Mouse (Mus musculus) heart, embryonic 16.5 days (tissue): ENCODE data around the gene Col4a3bp. TPM values are rescaled to one million over a fixed set of nuclear protein-coding genes. Genes with fewer than 3 reads are reported as not detected.

Experiments used
- ATAC-seq: fragments of 200-750 bp; cut with Nextera tagmentation; replicated peaks from 2 replicates; pipeline ENCODE4 v1.8.0; 2017; ENCODE audit warnings: moderate number of reproducible peaks; ENCODE audit not compliant: insufficient read depth, low FRiP score; ENCODE audit errors: extremely low read depth
- H3K27ac ChIP-seq: fragments of 300-500 bp; sonication (generic); 2 replicates; pipeline ENCODE4 v1.5.1; 2014; ENCODE audit warnings: mild to moderate bottlenecking, low read length, control low read depth, moderate library complexity
- H3K27me3 ChIP-seq: fragments of 300-500 bp; sonication (generic); 2 replicates; pipeline ENCODE4 v1.6.1; 2014; ENCODE audit warnings: low read length, mixed read lengths; ENCODE audit not compliant: control insufficient read depth, insufficient read depth
- H3K36me3 ChIP-seq: fragments of 300-500 bp; sonication (generic); 2 replicates; pipeline ENCODE4 v1.6.1; 2014; ENCODE audit not compliant: control insufficient read depth, insufficient read depth
- H3K4me1 ChIP-seq: fragments of 300-500 bp; sonication (generic); 2 replicates; pipeline ENCODE4 v1.6.1; 2014; ENCODE audit warnings: low read length, mixed read lengths; ENCODE audit not compliant: control insufficient read depth, insufficient read depth
- H3K4me2 ChIP-seq: fragments of 300-500 bp; sonication (generic); 2 replicates; pipeline ENCODE4 v1.6.1; 2014; ENCODE audit warnings: low read depth, mild to moderate bottlenecking, control low read depth, low read length
- H3K4me3 ChIP-seq: fragments of 300-500 bp; sonication (generic); 2 replicates; pipeline ENCODE4 v1.5.1; 2014; ENCODE audit warnings: mild to moderate bottlenecking, control low read depth, low read length
- H3K9ac ChIP-seq: fragments of 300-500 bp; sonication (generic); 2 replicates; pipeline ENCODE4 v1.6.1; 2014; ENCODE audit warnings: low read length, control low read depth
- H3K9me3 ChIP-seq: fragments of 300-500 bp; sonication (generic); replicated peaks from 2 replicates; pipeline ENCODE4 v1.6.1; 2016; ENCODE audit warnings: low read length; ENCODE audit not compliant: control insufficient read depth
- whole genome bisulfite sequencing: fragments of 180-500 bp; shearing (Covaris S2); extraction: QIAGEN DNeasy Blood & Tissue Kit; methylation state at CpG from one replicate; pipeline ENCODE4 v1.1.7; 2014; 5-methylcytosine and 5-hydroxymethylcytosine counted together
- polyA plus RNA-seq: library from polyadenylated mRNA; unstranded; fragments of >200 nt; fragmentation: Nextera tagmentation; extraction: Ambion mirVana; gene quantifications from 2 replicates; pipeline ENCODE4 v1.2.1, GENCODE M21; 2015

The Col4a3bp gene
- polyA plus RNA-seq, 1 experiment from 2014 or later, result 8.7 TPM

GRCm38 (mm10) chr13:96532176-96532575, 10.2 kb upstream of the Col4a3bp start:
- no peak overlapping the region for H3K4me3 ChIP-seq
- no peak overlapping the region for H3K4me2 ChIP-seq
- 91% methylated on average over 6 of the region's 6 CpGs for WGBS
- 0 out of 2 replicates have a peak, but pooled peaks cover 2% of the 10 kb centered on the region for H3K4me1 ChIP-seq
- no peaks in the 10 kb centered on the region for H3K27me3 ChIP-seq
- H3K27ac ChIP-seq, result no peak overlapping the region
- H3K36me3 ChIP-seq, result 0 out of 2 replicates have a peak, but pooled peaks cover 2% of the 10 kb centered on the region
- peaks cover 8% of the 10 kb centered on the region; the same call in 1 of the 2 replicates for H3K9me3 ChIP-seq
- no peak for ATAC-seq
- no peak overlapping the region for H3K9ac ChIP-seq

- WGBS, result 61% methylated on average over 2 of the region's 2 CpGs
Measured at GRCm38 (mm10) chr13:96533742-96534141, 8.7 kb upstream of the Col4a3bp start.

GRCm38 (mm10) chr13:96536821-96537572, 5.4 kb upstream of the Col4a3bp start:
- Histone ChIP-seq H3K4me3 (no peak overlapping the region), H3K27ac (no peak overlapping the region), H3K36me3 (no peaks in the 10 kb centered on the region), H3K9me3 (no peaks in the 10 kb centered on the region), H3K27me3 (no peaks in the 10 kb centered on the region), H3K9ac (no peak overlapping the region), H3K4me1 (peaks cover 3% of the 10 kb centered on the region), H3K4me2 (no peak overlapping the region)
- no peak for ATAC-seq
- 67% methylated on average over 5 of the region's 5 CpGs for WGBS

More at GRCm38 (mm10) chr13:96533742-96534141, 8.7 kb upstream of the Col4a3bp start:
- Histone ChIP-seq H3K9me3 (peaks cover 8% of the 10 kb centered on the region; the same call in 1 of the 2 replicates), H3K4me3 (no peak overlapping the region), H3K36me3 (0 out of 2 replicates have a peak, but pooled peaks cover 2% of the 10 kb centered on the region), H3K4me2 (no peak overlapping the region), H3K4me1 (0 out of 2 replicates have a peak, but pooled peaks cover 2% of the 10 kb centered on the region), H3K27ac (no peak overlapping the region), H3K27me3 (no peaks in the 10 kb centered on the region), H3K9ac (no peak overlapping the region)
- no peak; the same call in 1 of the 2 replicates for ATAC-seq

- no peak overlapping the region for H3K4me3 ChIP-seq
- no peaks in the 10 kb centered on the region for H3K9me3 ChIP-seq
- H3K27ac ChIP-seq, result no peak overlapping the region
- H3K36me3 ChIP-seq, result no peaks in the 10 kb centered on the region
- no peak overlapping the region for H3K9ac ChIP-seq
- 63% methylated on average over 3 of the region's 3 CpGs for WGBS
- no peak for ATAC-seq
- H3K27me3 ChIP-seq, result no peaks in the 10 kb centered on the region
- no peak overlapping the region for H3K4me2 ChIP-seq
- H3K4me1 ChIP-seq, result peaks cover 3% of the 10 kb centered on the region
Measured at GRCm38 (mm10) chr13:96538103-96538502, 4.3 kb upstream of the Col4a3bp start.

- peaks cover 6% of the 10 kb centered on the region for H3K4me1 ChIP-seq
- no peaks in the 10 kb centered on the region for H3K27me3 ChIP-seq
- ATAC-seq, result no peak
- peak overlapping the region; percentile 37 for H3K4me3 ChIP-seq
- peak overlapping the region; percentile 66 for H3K4me2 ChIP-seq
- H3K9ac ChIP-seq, result peak overlapping the region; percentile 69
- H3K9me3 ChIP-seq, result no peaks in the 10 kb centered on the region
- H3K36me3 ChIP-seq, result no peaks in the 10 kb centered on the region
- no peak overlapping the region for H3K27ac ChIP-seq
- 26% methylated on average over 2 of the region's 2 CpGs for WGBS
Measured at GRCm38 (mm10) chr13:96541381-96541780, 1.0 kb upstream of the Col4a3bp start.

GRCm38 (mm10) chr13:96542901-96543891, 778 bp downstream of the Col4a3bp start:
- peak; percentile 53 for ATAC-seq
- under 1% methylated on average over 72 of the region's 73 CpGs for WGBS
- no peaks in the 10 kb centered on the region for H3K9me3 ChIP-seq
- no peaks in the 10 kb centered on the region for H3K27me3 ChIP-seq
- no peaks in the 10 kb centered on the region for H3K36me3 ChIP-seq
- peak overlapping the region; percentile 95 for H3K27ac ChIP-seq
- peak overlapping the region; percentile 94 for H3K9ac ChIP-seq
- peaks cover 8% of the 10 kb centered on the region for H3K4me1 ChIP-seq
- peak overlapping the region; percentile 85 for H3K4me3 ChIP-seq
- peak overlapping the region; percentile 64 for H3K4me2 ChIP-seq

- no peaks in the 10 kb centered on the region for H3K27me3 ChIP-seq
- H3K9ac ChIP-seq, result no peak overlapping the region
- H3K9me3 ChIP-seq, result no peaks in the 10 kb centered on the region
- no peak overlapping the region for H3K27ac ChIP-seq
- ATAC-seq, result no peak
- peaks cover 8% of the 10 kb centered on the region for H3K4me1 ChIP-seq
- WGBS, result 71% methylated on average over 2 of the region's 2 CpGs
- no peaks in the 10 kb centered on the region for H3K36me3 ChIP-seq
- no peak overlapping the region for H3K4me3 ChIP-seq
- H3K4me2 ChIP-seq, result no peak overlapping the region
Measured at GRCm38 (mm10) chr13:96544506-96544905, 2.1 kb downstream of the Col4a3bp start.

GRCm38 (mm10) chr13:96547250-96547649, 4.8 kb downstream of the Col4a3bp start:
- no peak overlapping the region for H3K4me3 ChIP-seq
- no peaks in the 10 kb centered on the region for H3K27me3 ChIP-seq
- H3K4me2 ChIP-seq, result no peak overlapping the region
- peaks cover 5% of the 10 kb centered on the region for H3K4me1 ChIP-seq
- 63% methylated on average over 1 of the region's 1 CpGs for WGBS
- H3K9me3 ChIP-seq, result no peaks in the 10 kb centered on the region
- no peak for ATAC-seq
- no peak overlapping the region for H3K9ac ChIP-seq
- H3K27ac ChIP-seq, result no peak overlapping the region
- H3K36me3 ChIP-seq, result 0 out of 2 replicates have a peak, but pooled peaks cover 2% of the 10 kb centered on the region
